Mouse (Mus musculus): ENCODE measurements around the gene Ier5. TPM values are rescaled to one million over a fixed set of nuclear protein-coding genes. Genes with fewer than 3 reads are reported as not detected.

Gene Ier5
- polyA plus RNA-seq, 1 experiment from 2014 or later, result 1.6 TPM

GRCm38 (mm10) chr1:155060832-155061801, 38.3 kb downstream of the Ier5 start:
- no peak overlapping the region for H3K4me2 ChIP-seq
- no peaks in the 10 kb centered on the region for H3K36me3 ChIP-seq
- H3K27me3 ChIP-seq, result peaks cover 14% of the 10 kb centered on the region
- no peak for ATAC-seq (ENCODE audit: low read depth)
- H3K9me3 ChIP-seq (replicated peaks), result no peaks in the 10 kb centered on the region
- peaks cover 64% of the 10 kb centered on the region for H3K4me1 ChIP-seq (replicated peaks)
- DNase-seq, result no peak
- no peak overlapping the region for H3K4me3 ChIP-seq (replicated peaks)
- 67% methylated on average over 17 of the region's 17 CpGs for WGBS (ENCODE audit: insufficient replicate concordance)
- no peak overlapping the region for H3K27ac ChIP-seq
- H3K9ac ChIP-seq, result no peak overlapping the region

DNA sequence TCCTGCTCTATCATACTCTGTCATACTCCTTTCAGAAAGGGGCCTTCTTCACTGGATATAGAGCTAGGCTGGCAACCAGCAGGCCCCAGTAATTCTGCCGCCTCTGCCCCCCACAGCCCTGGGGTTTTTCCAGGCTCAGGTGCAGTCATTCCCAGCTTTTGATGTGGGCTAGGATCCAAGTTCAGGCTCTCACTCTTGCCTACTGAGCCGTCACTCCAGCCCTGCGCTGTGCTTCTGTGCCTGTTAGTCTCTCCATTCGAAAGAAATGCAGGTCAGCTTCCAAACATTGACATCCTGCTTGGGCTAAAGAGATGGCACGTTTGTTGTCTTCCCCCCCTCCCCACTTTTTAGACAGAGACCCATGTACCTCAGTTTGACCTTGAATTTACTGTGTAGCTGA, 39.2 kb downstream of the Ier5 start:
- Histone ChIP-seq H3K27ac (no peak overlapping the region), H3K27me3 (peaks cover 14% of the 10 kb centered on the region), H3K9me3 (replicated peaks) (no peaks in the 10 kb centered on the region), H3K4me2 (no peak overlapping the region), H3K36me3 (no peaks in the 10 kb centered on the region), H3K4me1 (replicated peaks) (peaks cover 57% of the 10 kb centered on the region), H3K4me3 (replicated peaks) (no peak overlapping the region), H3K9ac (no peak overlapping the region)
- 63% methylated on average over 5 of the region's 5 CpGs for WGBS (ENCODE audit: insufficient replicate concordance)
- no peak for DNase-seq
- ATAC-seq (ENCODE audit: low read depth), result no peak

- DNase-seq, result peak; percentile 52
- peak; percentile 39 for ATAC-seq (ENCODE audit: low read depth)
- H3K4me2 ChIP-seq, result peak overlapping the region; percentile 28
- peaks cover 14% of the 10 kb centered on the region for H3K27me3 ChIP-seq
- H3K9ac ChIP-seq, result no peak overlapping the region
- no peak overlapping the region for H3K4me3 ChIP-seq (replicated peaks)
- WGBS (ENCODE audit: insufficient replicate concordance), result 7% methylated on average over 14 of the region's 14 CpGs
- peaks cover 50% of the 10 kb centered on the region for H3K4me1 ChIP-seq (replicated peaks)
- H3K9me3 ChIP-seq (replicated peaks), result no peaks in the 10 kb centered on the region
- no peaks in the 10 kb centered on the region for H3K36me3 ChIP-seq
- H3K27ac ChIP-seq, result no peak overlapping the region
These were observed 39.9 kb downstream of the Ier5 start for GRCm38 (mm10) chr1:155059505-155059904.

- Histone ChIP-seq H3K4me3 (replicated peaks) (no peak overlapping the region), H3K4me1 (replicated peaks) (peaks cover 43% of the 10 kb centered on the region), H3K27ac (no peak overlapping the region), H3K27me3 (peaks cover 19% of the 10 kb centered on the region), H3K9me3 (replicated peaks) (no peaks in the 10 kb centered on the region), H3K4me2 (no peak overlapping the region), H3K9ac (no peak overlapping the region), H3K36me3 (no peaks in the 10 kb centered on the region)
- WGBS (ENCODE audit: insufficient replicate concordance), result 48% methylated on average over 6 of the region's 6 CpGs
- ATAC-seq (ENCODE audit: low read depth), result no peak
- DNase-seq, result no peak
These were observed 41.1 kb downstream of the Ier5 start for GRCm38 (mm10) chr1:155058099-155059012.

GRCm38 (mm10) chr1:155056166-155056565, 43.3 kb downstream of the Ier5 start:
- WGBS (ENCODE audit: insufficient replicate concordance), result 86% methylated on average over 1 of the region's 1 CpGs

GRCm38 (mm10) chr1:155055041-155055440, 44.4 kb downstream of the Ier5 start:
- H3K9ac ChIP-seq, result no peak overlapping the region
- H3K4me1 ChIP-seq (replicated peaks), result peaks cover 43% of the 10 kb centered on the region
- H3K36me3 ChIP-seq, result no peaks in the 10 kb centered on the region
- H3K27me3 ChIP-seq, result peaks cover 13% of the 10 kb centered on the region; the same call in 1 of the 2 replicates
- no peak overlapping the region for H3K4me3 ChIP-seq (replicated peaks)
- no peaks in the 10 kb centered on the region for H3K9me3 ChIP-seq (replicated peaks)
- ATAC-seq (ENCODE audit: low read depth), result no peak
- H3K27ac ChIP-seq, result no peak overlapping the region
- WGBS (ENCODE audit: insufficient replicate concordance), result 25% methylated on average over 3 of the region's 3 CpGs
- H3K4me2 ChIP-seq, result no peak overlapping the region
- no peak for DNase-seq

More at GRCm38 (mm10) chr1:155056166-155056565, 43.3 kb downstream of the Ier5 start:
- peaks cover 43% of the 10 kb centered on the region for H3K4me1 ChIP-seq (replicated peaks)
- DNase-seq (no peak), ATAC-seq (ENCODE audit: low read depth) (no peak)
- H3K27me3 ChIP-seq, result peaks cover 17% of the 10 kb centered on the region
- H3K27ac ChIP-seq, result no peak overlapping the region
- no peak overlapping the region for H3K9ac ChIP-seq
- no peaks in the 10 kb centered on the region for H3K9me3 ChIP-seq (replicated peaks)
- H3K4me3 ChIP-seq (replicated peaks), result no peak overlapping the region
- H3K36me3 ChIP-seq, result no peaks in the 10 kb centered on the region
- H3K4me2 ChIP-seq, result no peak overlapping the region

- Histone ChIP-seq H3K4me3 (replicated peaks) (no peak overlapping the region), H3K27ac (no peak overlapping the region), H3K27me3 (peaks cover 13% of the 10 kb centered on the region; the same call in 1 of the 2 replicates), H3K4me2 (no peak overlapping the region), H3K36me3 (no peaks in the 10 kb centered on the region), H3K9ac (no peak overlapping the region), H3K9me3 (replicated peaks) (no peaks in the 10 kb centered on the region), H3K4me1 (replicated peaks) (peaks cover 43% of the 10 kb centered on the region)
- WGBS (ENCODE audit: insufficient replicate concordance), result 34% methylated on average over 6 of the region's 6 CpGs
- ATAC-seq (ENCODE audit: low read depth), result no peak
- DNase-seq, result no peak
These were observed 45.0 kb downstream of the Ier5 start for GRCm38 (mm10) chr1:155054366-155054965.

DNA sequence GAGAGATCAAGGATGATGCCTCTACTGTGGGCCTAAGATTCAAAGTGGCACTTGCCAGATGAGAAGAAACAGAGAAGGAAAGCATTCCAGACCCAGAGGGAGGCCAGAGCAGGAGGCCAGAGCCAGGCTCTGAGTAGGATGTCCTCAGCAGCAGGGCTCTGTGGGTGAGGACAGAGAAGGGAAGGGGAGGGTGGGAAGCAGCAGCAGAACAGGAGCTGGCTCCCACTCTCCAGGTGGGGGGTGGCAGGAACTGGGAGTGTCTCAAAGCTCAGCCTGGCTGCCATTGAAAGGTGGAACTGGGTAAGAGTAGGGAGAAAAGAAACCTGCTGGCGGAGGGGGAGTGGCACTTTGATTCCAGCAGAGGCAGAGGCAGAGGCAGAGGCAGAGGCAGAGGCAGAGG, 46.1 kb downstream of the Ier5 start:
- no peak overlapping the region for H3K27ac ChIP-seq
- WGBS (ENCODE audit: insufficient replicate concordance), result 72% methylated on average over 1 of the region's 1 CpGs

GRCm38 (mm10) chr1:155052761-155053166, 46.7 kb downstream of the Ier5 start:
- H3K27ac ChIP-seq, result no peak overlapping the region
- no peak for ATAC-seq (ENCODE audit: low read depth)
- no peaks in the 10 kb centered on the region for H3K36me3 ChIP-seq
- no peak overlapping the region for H3K4me3 ChIP-seq (replicated peaks)
- no peak overlapping the region for H3K9ac ChIP-seq
- H3K9me3 ChIP-seq (replicated peaks), result no peaks in the 10 kb centered on the region
- H3K4me2 ChIP-seq, result no peak overlapping the region
- H3K27me3 ChIP-seq, result peaks cover 13% of the 10 kb centered on the region; the same call in 1 of the 2 replicates
- no peak for DNase-seq
- 51% methylated on average over 9 of the region's 9 CpGs for WGBS (ENCODE audit: insufficient replicate concordance)
- peaks cover 32% of the 10 kb centered on the region for H3K4me1 ChIP-seq (replicated peaks)

More for the DNA sequence above, 46.1 kb downstream of the Ier5 start:
- ATAC-seq (ENCODE audit: low read depth), result no peak
- Histone ChIP-seq H3K4me1 (replicated peaks) (peaks cover 37% of the 10 kb centered on the region), H3K36me3 (no peaks in the 10 kb centered on the region), H3K9me3 (replicated peaks) (no peaks in the 10 kb centered on the region), H3K9ac (no peak overlapping the region), H3K4me3 (replicated peaks) (no peak overlapping the region), H3K4me2 (no peak overlapping the region), H3K27me3 (peaks cover 13% of the 10 kb centered on the region; the same call in 1 of the 2 replicates)
- DNase-seq, result no peak

GRCm38 (mm10) chr1:155052131-155052760, 47.2 kb downstream of the Ier5 start:
- no peak for ATAC-seq (ENCODE audit: low read depth)

More at GRCm38 (mm10) chr1:155052131-155052760, 47.2 kb downstream of the Ier5 start:
- Histone ChIP-seq H3K4me3 (replicated peaks) (no peak overlapping the region), H3K27me3 (peaks cover 13% of the 10 kb centered on the region; the same call in 1 of the 2 replicates), H3K27ac (no peak overlapping the region), H3K36me3 (no peaks in the 10 kb centered on the region), H3K4me1 (replicated peaks) (peaks cover 31% of the 10 kb centered on the region), H3K9me3 (replicated peaks) (no peaks in the 10 kb centered on the region), H3K9ac (no peak overlapping the region), H3K4me2 (no peak overlapping the region)
- no peak for DNase-seq
- 42% methylated on average over 4 of the region's 4 CpGs for WGBS (ENCODE audit: insufficient replicate concordance)

Data from liver, embryonic 13.5 days (tissue).